Mouse (Mus musculus) hindbrain, embryonic 16.5 days (tissue): ENCODE measurements around the gene Ggt5. TPM values are rescaled to one million over a fixed set of nuclear protein-coding genes. Genes with fewer than 3 reads are reported as not detected.
"Not testable (repeated sequence)": the region's sequence is repeated elsewhere in the genome, so short reads cannot be mapped to it uniquely, and the experiment has no call there.

Experiments used
- ATAC-seq: fragments of 200-750 bp; cut with Nextera tagmentation; 2 replicates; pipeline ENCODE4 v1.8.0; 2017; ENCODE audit warnings: moderate TSS enrichment, moderate library complexity
- H3K27ac ChIP-seq: fragments of 300-500 bp; sonication (generic); 2 replicates; pipeline ENCODE4 v1.5.1; 2014; ENCODE audit warnings: low read depth, mild to moderate bottlenecking, control low read depth, low read length, moderate library complexity
- H3K27me3 ChIP-seq: fragments of 300-500 bp; sonication (generic); replicated peaks from 2 replicates; pipeline ENCODE4 v1.6.1; 2014; ENCODE audit warnings: low read length; ENCODE audit not compliant: control insufficient read depth, insufficient read depth
- H3K36me3 ChIP-seq: fragments of 300-500 bp; sonication (generic); 2 replicates; pipeline ENCODE4 v1.6.1; 2014; ENCODE audit warnings: mild to moderate bottlenecking, low read length, moderate library complexity, mixed read lengths; ENCODE audit not compliant: control insufficient read depth, insufficient read depth
- H3K4me1 ChIP-seq: fragments of 300-500 bp; sonication (generic); 2 replicates; pipeline ENCODE4 v1.6.1; 2014; ENCODE audit warnings: low read depth, low read length; ENCODE audit not compliant: control insufficient read depth, insufficient read depth
- H3K4me2 ChIP-seq: fragments of 300-500 bp; sonication (generic); 2 replicates; pipeline ENCODE4 v1.6.1; 2014; ENCODE audit warnings: mild to moderate bottlenecking, low read length, control low read depth, moderate library complexity
- H3K4me3 ChIP-seq: fragments of 300-500 bp; sonication (generic); 2 replicates; pipeline ENCODE4 v1.5.1; 2014; ENCODE audit warnings: mild to moderate bottlenecking, low read length, control low read depth, moderate library complexity
- H3K9ac ChIP-seq: fragments of 300-500 bp; sonication (generic); 2 replicates; pipeline ENCODE4 v1.6.1; 2014; ENCODE audit warnings: low read depth, mild to moderate bottlenecking, control low read depth, low read length, moderate library complexity
- H3K9me3 ChIP-seq: fragments of 300-500 bp; sonication (generic); 2 replicates; pipeline ENCODE4 v1.6.1; 2014; ENCODE audit warnings: mild to moderate bottlenecking, low read length, moderate library complexity; ENCODE audit not compliant: control insufficient read depth
- WGBS: fragments of 180-500 bp; shearing (Covaris S2); extraction: QIAGEN DNeasy Blood & Tissue Kit; methylation state at CpG from one replicate; pipeline ENCODE4 v1.1.7; 2014; 5-methylcytosine and 5-hydroxymethylcytosine counted together
- polyA plus RNA-seq: library from polyadenylated mRNA; unstranded; fragments of >200 nt; fragmentation: Nextera tagmentation; extraction: Ambion mirVana; gene quantifications from 2 replicates; pipeline ENCODE4 v1.2.1, GENCODE M21; 2015

Gene Ggt5
- polyA plus RNA-seq, 1 experiment from 2014 or later = 3.5 TPM

GRCm38 (mm10) chr10:75565436-75565835 is 23.7 kb upstream of the Ggt5 start:
- H3K4me1 ChIP-seq = peaks cover 11% of the 10 kb centered on the region
- no peaks in the 10 kb centered on the region for H3K9me3 ChIP-seq
- ATAC-seq = no peak
- no peaks in the 10 kb centered on the region for H3K36me3 ChIP-seq
- H3K4me3 ChIP-seq = no peak overlapping the region
- H3K27ac ChIP-seq = no peak overlapping the region
- H3K27me3 ChIP-seq = no peaks in the 10 kb centered on the region
- no peak overlapping the region for H3K4me2 ChIP-seq
- WGBS = 75% methylated on average over 6 of the region's 6 CpGs
- H3K9ac ChIP-seq = no peak overlapping the region

DNA sequence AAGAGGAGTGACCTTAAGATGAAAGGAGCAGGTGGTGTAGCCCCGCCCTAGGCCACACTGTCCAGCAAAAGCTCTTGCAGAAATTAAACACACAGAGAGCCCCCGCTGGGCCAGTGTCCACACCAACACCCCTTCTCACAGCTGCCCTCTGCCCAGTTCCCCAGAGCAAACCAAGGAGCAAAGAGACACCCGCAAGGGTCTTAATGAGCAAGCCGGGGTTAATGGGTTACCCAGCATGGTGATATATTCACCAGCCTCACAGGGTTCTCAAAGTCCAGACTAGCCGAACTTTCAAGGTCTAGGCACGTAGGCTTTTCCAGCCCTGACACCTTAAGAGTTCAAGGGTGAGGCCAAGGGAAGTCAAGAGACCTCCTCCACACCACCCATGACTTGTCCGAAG is 23.2 kb upstream of the Ggt5 start:
- Histone ChIP-seq H3K9me3 (no peaks in the 10 kb centered on the region), H3K9ac (no peak overlapping the region), H3K4me1 (peaks cover 6% of the 10 kb centered on the region), H3K27me3 (no peaks in the 10 kb centered on the region), H3K36me3 (no peaks in the 10 kb centered on the region), H3K4me2 (no peak overlapping the region), H3K4me3 (no peak overlapping the region), H3K27ac (no peak overlapping the region)
- WGBS = 68% methylated on average over 7 of the region's 7 CpGs
- no peak for ATAC-seq

- Histone ChIP-seq H3K9ac (no peak overlapping the region), H3K4me3 (no peak overlapping the region), H3K27me3 (no peaks in the 10 kb centered on the region), H3K4me1 (peaks cover 2% of the 10 kb centered on the region), H3K27ac (no peak overlapping the region), H3K36me3 (no peaks in the 10 kb centered on the region), H3K9me3 (no peaks in the 10 kb centered on the region), H3K4me2 (no peak overlapping the region)
- no peak for ATAC-seq
- WGBS = 83% methylated on average over 5 of the region's 5 CpGs
Observed at GRCm38 (mm10) chr10:75566321-75566720, 22.8 kb upstream of the Ggt5 start.

DNA sequence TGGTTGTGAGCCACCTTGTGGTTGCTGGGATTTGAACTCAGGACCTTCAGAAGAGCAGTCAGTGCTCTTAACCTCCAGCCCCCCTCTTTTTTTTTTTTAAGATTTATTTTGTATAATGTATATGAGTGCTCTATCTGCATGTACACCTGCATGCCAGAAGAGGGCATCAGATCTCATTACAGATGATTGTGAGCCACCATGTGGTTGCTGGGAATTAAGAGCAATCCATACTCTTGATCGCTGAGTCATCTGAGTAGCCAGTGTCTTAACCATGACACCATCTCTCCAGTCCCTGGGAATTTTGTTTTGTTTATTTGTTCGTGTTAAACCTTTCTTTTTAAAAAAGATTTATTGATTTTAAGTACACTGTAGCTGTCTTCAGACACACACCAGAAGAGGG is 22.4 kb upstream of the Ggt5 start:
- not testable (repeated sequence) for H3K36me3 ChIP-seq, H3K27ac ChIP-seq, H3K9me3 ChIP-seq, H3K4me3 ChIP-seq, H3K27me3 ChIP-seq, ATAC-seq, H3K4me2 ChIP-seq, H3K9ac ChIP-seq, H3K4me1 ChIP-seq
- WGBS = 82% methylated on average over 2 of the region's 2 CpGs

- Histone ChIP-seq H3K4me1 (no peaks in the 10 kb centered on the region), H3K27me3 (no peaks in the 10 kb centered on the region), H3K9me3 (no peaks in the 10 kb centered on the region), H3K36me3 (no peaks in the 10 kb centered on the region), H3K4me2 (no peak overlapping the region), H3K4me3 (no peak overlapping the region), H3K27ac (no peak overlapping the region), H3K9ac (no peak overlapping the region)
- 45% methylated on average over 5 of the region's 5 CpGs for WGBS
- ATAC-seq = no peak
Observed at GRCm38 (mm10) chr10:75568029-75568428, 21.1 kb upstream of the Ggt5 start.

- Histone ChIP-seq H3K9ac (no peak overlapping the region), H3K27ac (no peak overlapping the region), H3K4me2 (no peak overlapping the region), H3K27me3 (no peaks in the 10 kb centered on the region), H3K4me1 (no peaks in the 10 kb centered on the region), H3K9me3 (no peaks in the 10 kb centered on the region), H3K36me3 (no peaks in the 10 kb centered on the region), H3K4me3 (no peak overlapping the region)
- 7% methylated on average over 11 of the region's 11 CpGs for WGBS
- ATAC-seq = no peak
Observed at GRCm38 (mm10) chr10:75568441-75568840, 20.7 kb upstream of the Ggt5 start.

- H3K4me3 ChIP-seq = no peak overlapping the region
- no peak for ATAC-seq
- no peaks in the 10 kb centered on the region for H3K27me3 ChIP-seq
- H3K4me2 ChIP-seq = no peak overlapping the region
- H3K9ac ChIP-seq = no peak overlapping the region
- H3K4me1 ChIP-seq = no peaks in the 10 kb centered on the region
- no peaks in the 10 kb centered on the region for H3K9me3 ChIP-seq
- H3K36me3 ChIP-seq = no peaks in the 10 kb centered on the region
- WGBS = 19% methylated on average over 4 of the region's 4 CpGs
- H3K27ac ChIP-seq = no peak overlapping the region
Observed at GRCm38 (mm10) chr10:75568851-75569250, 20.3 kb upstream of the Ggt5 start.

- Histone ChIP-seq H3K4me2 (no peak overlapping the region), H3K9ac (no peak overlapping the region), H3K27ac (no peak overlapping the region), H3K4me1 (no peaks in the 10 kb centered on the region), H3K9me3 (no peaks in the 10 kb centered on the region), H3K4me3 (no peak overlapping the region), H3K36me3 (no peaks in the 10 kb centered on the region), H3K27me3 (no peaks in the 10 kb centered on the region)
- WGBS = 26% methylated on average over 10 of the region's 10 CpGs
- ATAC-seq = no peak
Observed at GRCm38 (mm10) chr10:75570981-75571657, 18.0 kb upstream of the Ggt5 start.

- H3K27ac ChIP-seq = no peak overlapping the region
- WGBS = 39% methylated on average over 9 of the region's 9 CpGs
- no peak for ATAC-seq
Observed at GRCm38 (mm10) chr10:75571937-75572336, 17.2 kb upstream of the Ggt5 start.

DNA sequence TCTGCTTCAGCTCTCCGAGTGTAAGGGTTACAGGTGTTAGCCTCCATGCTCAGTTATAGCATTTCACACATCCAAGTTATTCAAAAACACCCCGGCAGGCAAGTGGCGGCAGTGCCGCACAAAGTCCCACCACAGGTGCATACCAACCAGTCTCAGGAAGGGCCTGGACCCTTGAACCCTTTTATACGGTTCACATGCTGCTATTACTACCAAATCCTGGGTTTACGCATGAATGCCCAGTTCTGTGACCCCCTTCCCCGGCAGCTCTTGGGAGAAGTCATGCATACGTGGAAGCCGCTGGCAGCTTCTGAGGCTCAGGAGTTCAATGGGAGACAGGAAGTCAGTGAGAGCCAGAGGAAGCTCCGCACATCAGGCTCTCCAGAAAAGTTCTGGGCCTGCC is 16.0 kb upstream of the Ggt5 start:
- Histone ChIP-seq H3K4me1 (no peaks in the 10 kb centered on the region), H3K27ac (no peak overlapping the region), H3K4me3 (no peak overlapping the region), H3K9me3 (no peaks in the 10 kb centered on the region), H3K4me2 (no peak overlapping the region), H3K36me3 (no peaks in the 10 kb centered on the region), H3K27me3 (no peaks in the 10 kb centered on the region), H3K9ac (no peak overlapping the region)
- WGBS = 46% methylated on average over 10 of the region's 10 CpGs
- no peak for ATAC-seq

More at GRCm38 (mm10) chr10:75571937-75572336, 17.2 kb upstream of the Ggt5 start:
- Histone ChIP-seq H3K27me3 (no peaks in the 10 kb centered on the region), H3K4me2 (no peak overlapping the region), H3K9me3 (no peaks in the 10 kb centered on the region), H3K36me3 (no peaks in the 10 kb centered on the region), H3K4me3 (no peak overlapping the region), H3K9ac (no peak overlapping the region), H3K4me1 (no peaks in the 10 kb centered on the region)
